Mouse (Mus musculus) stomach, postnatal 0 days (tissue): ENCODE data around the gene Hivep2.

Experiments
- CTCF ChIP-seq: IDR thresholded peaks from 2 replicates; pipeline ENCODE4 v1.5.1; 2016; ENCODE audit warnings: antibody characterized with exemption, low read depth, mild to moderate bottlenecking, moderate library complexity
- EP300 ChIP-seq: optimal IDR thresholded peaks from 2 replicates; pipeline ENCODE3; 2016; ENCODE audit warnings: antibody characterized with exemption

DNA sequence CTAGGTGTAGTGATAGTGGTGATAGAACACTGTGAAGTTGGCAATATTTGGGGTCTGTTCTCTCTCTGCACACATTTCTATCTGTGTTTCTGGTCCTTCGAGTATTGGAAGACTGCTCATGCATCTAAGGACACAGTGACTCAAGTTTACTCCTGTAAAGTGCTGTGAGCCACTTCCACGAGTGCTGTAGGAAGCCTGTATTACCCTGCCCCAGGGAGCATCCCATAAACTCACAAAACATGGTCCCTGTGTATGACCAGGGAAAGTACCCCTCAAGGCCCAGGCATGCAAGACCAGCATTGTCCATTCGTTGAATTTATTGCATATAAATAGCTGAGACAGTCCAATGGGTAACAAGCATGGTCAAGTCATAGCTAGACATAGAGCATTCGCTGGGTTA, 97.4 kb downstream of the Hivep2 start:
- TF ChIP-seq CTCF (no peak), EP300 (no peak)
